Mouse (Mus musculus): ENCODE results near the gene G6pc2.

Gene G6pc2

DNA sequence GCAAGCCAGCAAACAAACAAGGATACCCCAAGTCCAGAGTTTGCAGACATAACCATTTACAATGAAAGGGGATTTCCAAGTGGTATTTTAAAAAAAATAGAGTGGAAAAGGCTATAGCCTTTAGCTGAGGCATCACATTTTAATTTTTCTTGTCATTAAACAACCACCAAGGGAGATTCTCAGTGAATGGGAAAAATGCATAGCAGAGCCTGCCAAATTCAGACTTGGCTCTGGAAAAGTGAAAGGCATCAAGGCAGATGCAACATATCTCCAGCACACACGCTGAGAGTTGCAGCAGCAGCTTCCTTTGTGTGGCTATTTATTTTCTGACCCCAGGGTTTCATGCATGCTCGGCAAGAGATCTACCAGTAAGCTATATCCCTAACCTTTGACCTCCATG, 34.1 kb downstream of the G6pc2 start:
- DNase-seq: no peak

DNA sequence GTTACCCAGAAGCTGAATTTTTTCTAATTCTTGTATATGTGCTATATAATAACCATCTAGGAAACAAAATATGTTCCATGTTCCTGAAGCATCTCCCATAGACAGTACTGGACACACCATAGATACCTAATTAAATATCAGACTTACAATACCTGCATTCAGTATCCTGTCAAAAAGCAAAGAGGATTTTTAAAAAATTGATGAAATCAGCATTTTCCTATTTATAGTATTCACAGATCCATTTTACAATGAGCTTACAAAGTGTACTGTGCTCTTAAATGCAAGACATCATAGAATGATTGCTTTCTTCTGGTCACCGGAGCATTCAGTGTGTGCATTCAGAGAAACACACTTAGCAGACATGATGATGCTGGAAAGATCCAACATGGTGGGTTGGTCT, 36.2 kb downstream of the G6pc2 start:
- no peak for DNase-seq

DNA sequence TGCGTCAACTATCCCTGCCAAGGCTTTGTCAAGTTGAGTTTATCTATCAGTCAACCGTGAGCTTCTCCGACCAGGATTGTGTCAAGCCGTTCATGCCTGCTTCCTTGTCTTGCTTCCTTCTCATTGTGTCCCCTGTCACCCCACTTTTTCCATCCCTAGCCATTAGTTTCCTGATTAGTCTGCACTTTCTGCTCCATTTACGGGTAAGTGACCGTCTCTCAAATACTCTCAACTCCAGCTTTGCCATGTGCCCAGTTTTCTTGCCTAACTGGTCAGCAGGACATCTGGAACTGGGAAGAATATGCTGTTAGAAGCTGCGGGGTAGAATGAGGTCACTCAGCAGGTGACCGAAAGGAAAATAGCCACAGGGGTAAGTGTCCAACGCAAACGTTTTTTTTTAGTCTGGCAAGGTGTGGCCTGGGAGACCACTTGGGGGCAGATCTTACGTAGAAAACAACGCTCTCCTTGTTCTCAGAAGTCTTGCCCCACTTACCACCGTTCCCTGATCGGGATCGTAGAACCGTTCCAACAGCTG, 37.4 kb downstream of the G6pc2 start:
- no peak for DNase-seq

DNA sequence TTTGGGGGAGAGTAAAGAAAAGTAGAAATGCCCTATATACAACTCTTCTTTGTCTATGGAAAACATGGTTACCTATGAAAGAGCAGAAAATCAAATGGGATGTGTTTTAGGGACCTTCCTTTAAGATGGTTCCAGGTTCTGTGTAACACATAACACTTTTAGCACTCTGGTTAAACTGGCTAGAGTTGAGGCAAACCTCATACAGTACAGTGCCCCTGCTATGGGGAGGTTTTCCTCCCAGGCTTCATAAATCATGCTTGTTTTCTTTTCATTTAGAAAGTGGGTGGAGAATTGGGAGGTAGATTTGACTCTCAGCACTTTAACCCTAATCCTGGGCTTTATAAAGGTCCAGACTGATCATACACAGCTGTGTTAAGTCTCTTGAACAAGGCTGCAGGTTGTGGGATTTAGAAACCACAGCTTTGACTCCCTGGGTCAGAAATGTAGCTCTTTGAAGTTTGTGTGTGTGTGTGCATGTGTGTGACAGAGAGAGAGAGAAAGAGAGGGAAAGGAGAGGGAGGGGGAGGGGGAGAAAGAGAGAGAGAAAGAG, 53.3 kb downstream of the G6pc2 start:
- no peak for DNase-seq

DNA sequence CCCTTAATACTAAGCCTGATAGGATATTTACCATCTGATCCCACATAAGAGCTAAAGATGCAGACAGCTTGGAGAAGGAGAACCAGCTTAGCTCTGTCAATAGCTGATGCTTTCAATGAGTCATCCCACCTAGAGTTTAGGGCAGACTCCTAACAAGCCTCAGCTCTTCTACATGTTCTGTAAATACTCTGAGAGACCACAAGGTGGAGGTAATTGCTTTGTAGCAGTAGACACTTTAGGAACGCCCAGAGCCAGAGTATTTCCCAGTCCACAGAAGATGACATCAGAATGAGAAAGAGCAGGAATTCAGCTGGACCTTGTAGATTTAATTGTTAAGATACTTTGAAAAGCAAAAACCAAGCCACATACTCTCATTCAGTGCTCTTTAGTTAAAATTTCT, 65.0 kb downstream of the G6pc2 start:
- DNase-seq: peak; percentile 8
